Mouse (Mus musculus): ENCODE measurements around the gene Lmtk2. TPM values are rescaled to one million over a fixed set of nuclear protein-coding genes. Genes with fewer than 3 reads are reported as not detected.

Lmtk2 gene
- polyA plus RNA-seq, 1 experiment from 2014 or later = 4.5 TPM

GRCm38 (mm10) chr5:144204911-144205310, 104.7 kb downstream of the Lmtk2 start:
- 49% methylated on average over 10 of the region's 10 CpGs for WGBS
- peaks cover 81% of the 10 kb centered on the region for H3K36me3 ChIP-seq
- DNase-seq (ENCODE audit: low spot score) = no peak

GRCm38 (mm10) chr5:144206069-144206468, 105.8 kb downstream of the Lmtk2 start:
- peaks cover 9% of the 10 kb centered on the region; the same call in 1 of the 2 replicates for H3K4me1 ChIP-seq
- no peak overlapping the region for H3K4me3 ChIP-seq
- WGBS = 93% methylated on average over 15 of the region's 15 CpGs
- no peak overlapping the region for H3K27ac ChIP-seq (replicated peaks)
- H3K36me3 ChIP-seq = peaks cover 81% of the 10 kb centered on the region
- no peaks in the 10 kb centered on the region for H3K27me3 ChIP-seq (ENCODE audit: low read depth, poor library complexity, severe bottlenecking)
- H3K9me3 ChIP-seq (replicated peaks) = peaks cover 7% of the 10 kb centered on the region; the same call in 1 of the 2 replicates
- DNase-seq (ENCODE audit: low spot score) = no peak

More at GRCm38 (mm10) chr5:144204911-144205310, 104.7 kb downstream of the Lmtk2 start:
- Histone ChIP-seq H3K4me3 (no peak overlapping the region), H3K9me3 (replicated peaks) (peaks cover 7% of the 10 kb centered on the region; the same call in 1 of the 2 replicates), H3K27ac (replicated peaks) (peak overlapping the region; percentile 17; the same call in 1 of the 2 replicates), H3K27me3 (ENCODE audit: low read depth, poor library complexity, severe bottlenecking) (no peaks in the 10 kb centered on the region), H3K4me1 (peaks cover 9% of the 10 kb centered on the region; the same call in 1 of the 2 replicates)

- H3K36me3 ChIP-seq = peaks cover 82% of the 10 kb centered on the region
- 56% methylated on average over 11 of the region's 11 CpGs for WGBS
- peak; percentile 42 for DNase-seq (ENCODE audit: low spot score)
Measured at GRCm38 (mm10) chr5:144207478-144207877, 107.2 kb downstream of the Lmtk2 start.

GRCm38 (mm10) chr5:144214453-144214852, 114.2 kb downstream of the Lmtk2 start:
- Histone ChIP-seq H3K4me1 (peaks cover 11% of the 10 kb centered on the region), H3K9me3 (replicated peaks) (no peaks in the 10 kb centered on the region), H3K4me3 (no peak overlapping the region), H3K36me3 (peaks cover 70% of the 10 kb centered on the region), H3K27ac (replicated peaks) (no peak overlapping the region), H3K27me3 (ENCODE audit: low read depth, poor library complexity, severe bottlenecking) (no peaks in the 10 kb centered on the region)
- 23% methylated on average over 7 of the region's 7 CpGs for WGBS
- DNase-seq (ENCODE audit: low spot score) = peak; percentile 64

More at GRCm38 (mm10) chr5:144207478-144207877, 107.2 kb downstream of the Lmtk2 start:
- H3K4me1 ChIP-seq = peaks cover 9% of the 10 kb centered on the region; the same call in 1 of the 2 replicates
- no peak overlapping the region for H3K4me3 ChIP-seq
- no peaks in the 10 kb centered on the region for H3K27me3 ChIP-seq (ENCODE audit: low read depth, poor library complexity, severe bottlenecking)
- H3K9me3 ChIP-seq (replicated peaks) = peaks cover 4% of the 10 kb centered on the region; the same call in 1 of the 2 replicates
- H3K27ac ChIP-seq (replicated peaks) = no peak overlapping the region

- peaks cover 54% of the 10 kb centered on the region for H3K36me3 ChIP-seq
- 87% methylated on average over 2 of the region's 2 CpGs for WGBS
- DNase-seq (ENCODE audit: low spot score) = no peak
- H3K4me1 ChIP-seq = peaks cover 13% of the 10 kb centered on the region
- H3K27me3 ChIP-seq (ENCODE audit: low read depth, poor library complexity, severe bottlenecking) = no peaks in the 10 kb centered on the region
- H3K27ac ChIP-seq (replicated peaks) = no peak overlapping the region
- H3K9me3 ChIP-seq (replicated peaks) = no peaks in the 10 kb centered on the region
- H3K4me3 ChIP-seq = no peak overlapping the region
Measured at GRCm38 (mm10) chr5:144215992-144216391, 115.8 kb downstream of the Lmtk2 start.

- no peak overlapping the region for H3K27ac ChIP-seq (replicated peaks)
- 88% methylated on average over 7 of the region's 7 CpGs for WGBS
- H3K27me3 ChIP-seq (ENCODE audit: low read depth, poor library complexity, severe bottlenecking) = no peaks in the 10 kb centered on the region
- DNase-seq (ENCODE audit: low spot score) = no peak
- peaks cover 34% of the 10 kb centered on the region for H3K36me3 ChIP-seq
- H3K4me3 ChIP-seq = no peak overlapping the region
- no peaks in the 10 kb centered on the region for H3K9me3 ChIP-seq (replicated peaks)
- H3K4me1 ChIP-seq = peaks cover 30% of the 10 kb centered on the region
Measured at GRCm38 (mm10) chr5:144218061-144218460, 117.8 kb downstream of the Lmtk2 start.

- H3K27me3 ChIP-seq (ENCODE audit: low read depth, poor library complexity, severe bottlenecking) = no peaks in the 10 kb centered on the region
- H3K9me3 ChIP-seq (replicated peaks) = no peaks in the 10 kb centered on the region
- WGBS = 72% methylated on average over 12 of the region's 12 CpGs
- H3K36me3 ChIP-seq = peaks cover 23% of the 10 kb centered on the region
- H3K4me1 ChIP-seq = peaks cover 37% of the 10 kb centered on the region
- no peak overlapping the region for H3K4me3 ChIP-seq
- peak overlapping the region; percentile 25; the same call in 1 of the 2 replicates for H3K27ac ChIP-seq (replicated peaks)
- no peak for DNase-seq (ENCODE audit: low spot score)
Measured at GRCm38 (mm10) chr5:144219306-144219705, 119.1 kb downstream of the Lmtk2 start.

- H3K36me3 ChIP-seq = peaks cover 22% of the 10 kb centered on the region
- WGBS = 93% methylated on average over 5 of the region's 5 CpGs
- DNase-seq (ENCODE audit: low spot score) = no peak
- no peaks in the 10 kb centered on the region for H3K9me3 ChIP-seq (replicated peaks)
- H3K27ac ChIP-seq (replicated peaks) = no peak overlapping the region
- no peak overlapping the region for H3K4me3 ChIP-seq
- peaks cover 39% of the 10 kb centered on the region for H3K4me1 ChIP-seq
- H3K27me3 ChIP-seq (ENCODE audit: low read depth, poor library complexity, severe bottlenecking) = no peaks in the 10 kb centered on the region
Measured at GRCm38 (mm10) chr5:144219936-144220335, 119.7 kb downstream of the Lmtk2 start.

GRCm38 (mm10) chr5:144221305-144221704, 121.1 kb downstream of the Lmtk2 start:
- Histone ChIP-seq H3K4me1 (peaks cover 39% of the 10 kb centered on the region), H3K4me3 (no peak overlapping the region), H3K9me3 (replicated peaks) (no peaks in the 10 kb centered on the region), H3K27ac (replicated peaks) (no peak overlapping the region), H3K27me3 (ENCODE audit: low read depth, poor library complexity, severe bottlenecking) (no peaks in the 10 kb centered on the region), H3K36me3 (peaks cover 14% of the 10 kb centered on the region)
- DNase-seq (ENCODE audit: low spot score) = no peak
- 85% methylated on average over 4 of the region's 4 CpGs for WGBS

- H3K27me3 ChIP-seq (ENCODE audit: low read depth, poor library complexity, severe bottlenecking) = no peaks in the 10 kb centered on the region
- peak overlapping the region; percentile 75 for H3K27ac ChIP-seq (replicated peaks)
- 0 out of 2 replicates have a peak, but pooled peaks cover 2% of the 10 kb centered on the region for H3K36me3 ChIP-seq
- DNase-seq (ENCODE audit: low spot score) = no peak
- H3K9me3 ChIP-seq (replicated peaks) = no peaks in the 10 kb centered on the region
- peaks cover 39% of the 10 kb centered on the region for H3K4me1 ChIP-seq
- peak overlapping the region; percentile 80 for H3K4me3 ChIP-seq
- 6% methylated on average over 25 of the region's 25 CpGs for WGBS
Measured at GRCm38 (mm10) chr5:144222811-144223502, 122.7 kb downstream of the Lmtk2 start.

- peak; percentile 95 for DNase-seq (ENCODE audit: low spot score)
- peaks cover 38% of the 10 kb centered on the region for H3K4me1 ChIP-seq
- under 1% methylated on average over 37 of the region's 37 CpGs for WGBS
- H3K36me3 ChIP-seq = no peaks in the 10 kb centered on the region
- H3K9me3 ChIP-seq (replicated peaks) = no peaks in the 10 kb centered on the region
- peak within 1 kb of the TSS; percentile 75 for H3K27ac ChIP-seq (replicated peaks)
- no peaks in the 10 kb centered on the region for H3K27me3 ChIP-seq (ENCODE audit: low read depth, poor library complexity, severe bottlenecking)
- H3K4me3 ChIP-seq = peak within 1 kb of the TSS; percentile 80
Measured at GRCm38 (mm10) chr5:144223503-144223862, 123.2 kb downstream of the Lmtk2 start, which contains the start of gene Tecpr1. Tecpr1 (minus strand) TSS chr5:144223615.

- DNase-seq (ENCODE audit: low spot score) = no peak
- peaks cover 31% of the 10 kb centered on the region for H3K4me1 ChIP-seq
- no peaks in the 10 kb centered on the region for H3K9me3 ChIP-seq (replicated peaks)
- H3K27ac ChIP-seq (replicated peaks) = peak overlapping the region; percentile 75
- no peaks in the 10 kb centered on the region for H3K36me3 ChIP-seq
- H3K27me3 ChIP-seq (ENCODE audit: low read depth, poor library complexity, severe bottlenecking) = no peaks in the 10 kb centered on the region
- WGBS = 25% methylated on average over 18 of the region's 18 CpGs
- peak overlapping the region; percentile 80 for H3K4me3 ChIP-seq
Measured at GRCm38 (mm10) chr5:144223899-144224816, 123.9 kb downstream of the Lmtk2 start.
